Mouse (Mus musculus): ENCODE measurements at regions not wholly inside any gene's neighbourhood (a gene's known extent, or its start where the extent isn't known, plus 50 kb on each side); places are given as distances from the start of the nearest gene placed in this dataset.

GRCm38 (mm10) chr5:120251697-120252401 lies 135.6 kb downstream of the Rbm19 start:
- no peak for TF ChIP-seq MAFK (IDR thresholded peaks at IDR 0.05; ENCODE audit: insufficient read depth, low read depth, low read length)
- no peak for TF ChIP-seq HCFC1 (IDR thresholded peaks at IDR 0.05; ENCODE audit: borderline replicate concordance, insufficient read depth, low read length)
- TF ChIP-seq ZNF384 (IDR thresholded peaks at IDR 0.05; ENCODE audit: low read depth, low read length): no peak
- TF ChIP-seq ZC3H11A (IDR thresholded peaks at IDR 0.05; ENCODE audit: borderline replicate concordance, low read depth, low read length): no peak
- no peak for TF ChIP-seq CHD2 (IDR thresholded peaks at IDR 0.05; ENCODE audit: low read depth, low read length)
- no peak overlapping the region for H3K4me3 ChIP-seq (ENCODE audit: insufficient read depth in 1 of 2, low read depth in 1 of 2, low read length in 2 of 2, poor library complexity in 1 of 2, severe bottlenecking in 1 of 2)
- in situ Hi-C loops (cut with MboI; ENCODE audit: low sequenced_read_pairs in 2 of 2, unreplicated experiment in 2 of 2): no loop called here
- H3K9me3 ChIP-seq (ENCODE audit: control insufficient read depth, insufficient read depth, low read depth, low read length): no peaks in the 10 kb centered on the region
- DNase-seq (ENCODE audit: low read depth, low spot score): no peak
- no peaks in the 10 kb centered on the region for H3K36me3 ChIP-seq (ENCODE audit: control insufficient read depth, insufficient read depth, low read length, poor library complexity, severe bottlenecking)
- H3K27ac ChIP-seq (ENCODE audit: insufficient read depth, low read depth, low read length, poor library complexity, severe bottlenecking): no peak overlapping the region
- H3K4me1 ChIP-seq (ENCODE audit: control insufficient read depth in 2 of 2, insufficient read depth in 2 of 2, low read length in 2 of 2, poor library complexity in 1 of 2): no peaks in the 10 kb centered on the region
- H3K9ac ChIP-seq (ENCODE audit: insufficient read depth, low read depth, low read length, poor library complexity, severe bottlenecking): no peak overlapping the region

- in situ Hi-C loops (cut with MboI; ENCODE audit: low sequenced_read_pairs in 2 of 2, unreplicated experiment in 2 of 2): no loop called here
- H3K36me3 ChIP-seq (ENCODE audit: control insufficient read depth, insufficient read depth, low read length, poor library complexity, severe bottlenecking): no peaks in the 10 kb centered on the region
- peak; percentile 29 for DNase-seq (ENCODE audit: low read depth, low spot score)
- TF ChIP-seq ZC3H11A (IDR thresholded peaks at IDR 0.05; ENCODE audit: borderline replicate concordance, low read depth, low read length) (no peak), ZNF384 (IDR thresholded peaks at IDR 0.05; ENCODE audit: low read depth, low read length) (no peak), CHD2 (IDR thresholded peaks at IDR 0.05; ENCODE audit: low read depth, low read length) (no peak), MAFK (IDR thresholded peaks at IDR 0.05; ENCODE audit: insufficient read depth, low read depth, low read length) (no peak), HCFC1 (IDR thresholded peaks at IDR 0.05; ENCODE audit: borderline replicate concordance, insufficient read depth, low read length) (no peak)
- H3K9ac ChIP-seq (ENCODE audit: insufficient read depth, low read depth, low read length, poor library complexity, severe bottlenecking): no peak overlapping the region
- no peak overlapping the region for H3K4me3 ChIP-seq (ENCODE audit: insufficient read depth in 1 of 2, low read depth in 1 of 2, low read length in 2 of 2, poor library complexity in 1 of 2, severe bottlenecking in 1 of 2)
- H3K9me3 ChIP-seq (ENCODE audit: control insufficient read depth, insufficient read depth, low read depth, low read length): no peaks in the 10 kb centered on the region
- H3K4me1 ChIP-seq (ENCODE audit: control insufficient read depth in 2 of 2, insufficient read depth in 2 of 2, low read length in 2 of 2, poor library complexity in 1 of 2): no peaks in the 10 kb centered on the region
- H3K27ac ChIP-seq (ENCODE audit: insufficient read depth, low read depth, low read length, poor library complexity, severe bottlenecking): no peak overlapping the region
Measured at GRCm38 (mm10) chr5:120252551-120252950, 136.3 kb downstream of the Rbm19 start.

- H3K9me3 ChIP-seq (ENCODE audit: control insufficient read depth, insufficient read depth, low read depth, low read length): no peaks in the 10 kb centered on the region
- H3K27ac ChIP-seq (ENCODE audit: insufficient read depth, low read depth, low read length, poor library complexity, severe bottlenecking): no peak overlapping the region
- in situ Hi-C loops (cut with MboI; ENCODE audit: low sequenced_read_pairs in 2 of 2, unreplicated experiment in 2 of 2): no loop called here
- no peak for TF ChIP-seq HCFC1 (IDR thresholded peaks at IDR 0.05; ENCODE audit: borderline replicate concordance, insufficient read depth, low read length)
- TF ChIP-seq ZNF384 (IDR thresholded peaks at IDR 0.05; ENCODE audit: low read depth, low read length): no peak
- TF ChIP-seq MAFK (IDR thresholded peaks at IDR 0.05; ENCODE audit: insufficient read depth, low read depth, low read length): no peak
- no peak for TF ChIP-seq CHD2 (IDR thresholded peaks at IDR 0.05; ENCODE audit: low read depth, low read length)
- TF ChIP-seq ZC3H11A (IDR thresholded peaks at IDR 0.05; ENCODE audit: borderline replicate concordance, low read depth, low read length): no peak
- no peak for DNase-seq (ENCODE audit: low read depth, low spot score)
- no peak overlapping the region for H3K4me3 ChIP-seq (ENCODE audit: insufficient read depth in 1 of 2, low read depth in 1 of 2, low read length in 2 of 2, poor library complexity in 1 of 2, severe bottlenecking in 1 of 2)
- H3K4me1 ChIP-seq (ENCODE audit: control insufficient read depth in 2 of 2, insufficient read depth in 2 of 2, low read length in 2 of 2, poor library complexity in 1 of 2): peaks cover 0 to 2% of the 10 kb centered on the region in 2 experiments; a peak in 1 of 4 replicates
- no peaks in the 10 kb centered on the region for H3K36me3 ChIP-seq (ENCODE audit: control insufficient read depth, insufficient read depth, low read length, poor library complexity, severe bottlenecking)
- H3K9ac ChIP-seq (ENCODE audit: insufficient read depth, low read depth, low read length, poor library complexity, severe bottlenecking): no peak overlapping the region
Measured at GRCm38 (mm10) chr5:120262715-120263273, 146.5 kb downstream of the Rbm19 start.

- H3K9ac ChIP-seq (ENCODE audit: insufficient read depth, low read depth, low read length, poor library complexity, severe bottlenecking): no peak overlapping the region
- H3K4me3 ChIP-seq (ENCODE audit: insufficient read depth in 1 of 2, low read depth in 1 of 2, low read length in 2 of 2, poor library complexity in 1 of 2, severe bottlenecking in 1 of 2): peak overlapping the region in 1 of 2 experiments; percentile 45; a peak in 2 of 4 replicates
- no peaks in the 10 kb centered on the region for H3K9me3 ChIP-seq (ENCODE audit: control insufficient read depth, insufficient read depth, low read depth, low read length)
- DNase-seq (ENCODE audit: low read depth, low spot score): no peak
- no peaks in the 10 kb centered on the region; a peak in 1 of 4 replicates for H3K4me1 ChIP-seq (ENCODE audit: control insufficient read depth in 2 of 2, insufficient read depth in 2 of 2, low read length in 2 of 2, poor library complexity in 1 of 2)
- no peak overlapping the region for H3K27ac ChIP-seq (ENCODE audit: insufficient read depth, low read depth, low read length, poor library complexity, severe bottlenecking)
- TF ChIP-seq ZC3H11A (IDR thresholded peaks at IDR 0.05; ENCODE audit: borderline replicate concordance, low read depth, low read length) (no peak), HCFC1 (IDR thresholded peaks at IDR 0.05; ENCODE audit: borderline replicate concordance, insufficient read depth, low read length) (no peak), CHD2 (IDR thresholded peaks at IDR 0.05; ENCODE audit: low read depth, low read length) (no peak), MAFK (IDR thresholded peaks at IDR 0.05; ENCODE audit: insufficient read depth, low read depth, low read length) (no peak), ZNF384 (IDR thresholded peaks at IDR 0.05; ENCODE audit: low read depth, low read length) (no peak)
- H3K36me3 ChIP-seq (ENCODE audit: control insufficient read depth, insufficient read depth, low read length, poor library complexity, severe bottlenecking): no peaks in the 10 kb centered on the region
- in situ Hi-C loops (cut with MboI; ENCODE audit: low sequenced_read_pairs in 2 of 2, unreplicated experiment in 2 of 2): no loop called here
Measured at GRCm38 (mm10) chr5:120269416-120269860, 153.2 kb downstream of the Rbm19 start.

Measured in ES-E14 (cell line).